Mouse (Mus musculus): ENCODE data around the gene D6Ertd527e.

DNA sequence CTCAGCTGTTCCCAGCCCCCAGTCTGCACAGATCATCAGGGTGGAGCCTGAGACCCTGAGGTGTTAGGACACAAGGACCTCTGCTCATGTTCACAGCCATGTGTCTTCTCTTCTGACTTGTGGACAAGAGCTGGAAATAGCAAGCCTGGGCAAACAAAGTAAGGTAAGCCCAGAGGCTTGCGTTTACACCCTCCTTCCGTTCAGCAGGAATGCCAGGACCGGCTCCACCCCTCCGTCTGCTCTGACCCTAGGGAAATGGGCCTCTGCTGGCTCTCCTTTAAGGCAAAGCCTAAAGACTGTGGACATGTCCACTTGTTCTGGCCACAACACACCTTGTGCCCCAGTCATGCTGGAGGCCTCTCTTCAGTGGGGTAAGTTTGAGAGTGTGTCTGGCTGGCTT is 15.4 kb downstream of the D6Ertd527e start:
- TF ChIP-seq CTCF (IDR thresholded peaks at IDR 0.05) (no peak), POLR2A (IDR thresholded peaks at IDR 0.05; ENCODE audit: insufficient read depth, low read depth, low read length) (no peak)

Measured in heart, adult 2 months (tissue).